Comparison of ENCODE assay signal across 8 mouse cellular contexts in genomic region chr5:135962125-135962491, GRCm38 (mm10). TPM values are rescaled to one million over a fixed set of nuclear protein-coding genes. Genes with fewer than 3 reads are reported as not detected.
DNase-seq lines count a peak whose midpoint lies in the region; ATAC-seq and TF ChIP-seq lines count a peak whose summit lies in the region.
"Had no signal": no experiment of that assay in that cellular context is flagged by ENCODE, and none has a peak within 500 bp of the region (broad histone marks: within the 10 kb centered on the region; RNA-seq: fewer than 3 reads in every experiment).

No protein-coding gene starts in this region.

- H3K4me2 ChIP-seq in lung, embryonic 15.5 days, result peak overlapping the region; percentile 98
- peak overlapping the region; percentile 94 for H3K4me2 ChIP-seq in limb, embryonic 12.5 days

- H3K27ac ChIP-seq in lung, embryonic 15.5 days, result peak overlapping the region; percentile 96
- peak overlapping the region; percentile 96 for H3K27ac ChIP-seq in forebrain, embryonic 10.5 days
- H3K27ac ChIP-seq in limb, embryonic 12.5 days, result peak overlapping the region; percentile 97
- H3K27ac ChIP-seq in small intestine, adult 2 months (ENCODE audit: insufficient read depth, low read depth, low read length), result peak overlapping the region; percentile 96

- no peaks in the 10 kb centered on the region for H3K9me3 ChIP-seq in lung, embryonic 15.5 days
- no peaks in the 10 kb centered on the region for H3K9me3 ChIP-seq in forebrain, embryonic 10.5 days
- no peaks in the 10 kb centered on the region for H3K9me3 ChIP-seq in limb, embryonic 12.5 days

- H3K36me3 ChIP-seq in lung, embryonic 15.5 days, result no peaks in the 10 kb centered on the region
- H3K36me3 ChIP-seq in forebrain, embryonic 10.5 days (replicated peaks), result no peaks in the 10 kb centered on the region
- H3K36me3 ChIP-seq in limb, embryonic 12.5 days, result no peaks in the 10 kb centered on the region
- H3K36me3 ChIP-seq in small intestine, adult 2 months (ENCODE audit: control insufficient read depth, insufficient read depth, low read length), result no peaks in the 10 kb centered on the region

- DNase-seq in lung, postnatal 25 days (ENCODE audit: low spot score), result no peak
- DNase-seq in forebrain, embryonic 10.5 days (ENCODE audit: extremely low spot score, low spot score), result no peak
- DNase-seq in layer of hippocampus, postnatal 10 days (ENCODE audit: low spot score in 2 of 2), result no peak
- DNase-seq in layer of hippocampus, postnatal 14 days (ENCODE audit: low spot score in 2 of 2), result no peak

- H3K27me3 ChIP-seq in lung, embryonic 15.5 days, result no peaks in the 10 kb centered on the region
- peaks cover 23% of the 10 kb centered on the region for H3K27me3 ChIP-seq in forebrain, embryonic 10.5 days (ENCODE audit: poor library complexity, severe bottlenecking)
- peaks cover 9% of the 10 kb centered on the region; the same call in 1 of the 2 replicates for H3K27me3 ChIP-seq in limb, embryonic 12.5 days
- no peaks in the 10 kb centered on the region for H3K27me3 ChIP-seq in small intestine, adult 2 months (ENCODE audit: control insufficient read depth, insufficient read depth, low read length)

- no peak for TF ChIP-seq CTCF in small intestine, adult 2 months (IDR thresholded peaks at IDR 0.05; ENCODE audit: extremely low read depth, insufficient read length, insufficient replicate concordance, low read depth, low read length)

- H3K4me1 ChIP-seq in lung, embryonic 15.5 days, result peaks cover 18% of the 10 kb centered on the region
- H3K4me1 ChIP-seq in forebrain, embryonic 10.5 days, result peaks cover 42% of the 10 kb centered on the region
- H3K4me1 ChIP-seq in limb, embryonic 12.5 days (replicated peaks), result peaks cover 21% of the 10 kb centered on the region
- peaks cover 22% of the 10 kb centered on the region for H3K4me1 ChIP-seq in small intestine, adult 2 months (ENCODE audit: control insufficient read depth, insufficient read depth, insufficient read length, low read length)

- peak overlapping the region; percentile 60 for H3K4me3 ChIP-seq in lung, embryonic 15.5 days
- peak overlapping the region; percentile 71 for H3K4me3 ChIP-seq in forebrain, embryonic 10.5 days
- peak overlapping the region; percentile 58 for H3K4me3 ChIP-seq in limb, embryonic 12.5 days (replicated peaks)
- peak overlapping the region; percentile 38 for H3K4me3 ChIP-seq in small intestine, adult 2 months (ENCODE audit: low read depth, low read length)

- no peak; the same call in 1 of the 2 replicates for TF ChIP-seq POLR2A in small intestine, adult 2 months (IDR thresholded peaks at IDR 0.05; ENCODE audit: low read depth, low read length)

- ATAC-seq in lung, embryonic 15.5 days (ENCODE audit: borderline replicate concordance, extremely low read depth, low FRiP score, low TSS enrichment), result peak; percentile 76; the same call in 1 of the 2 replicates
- ATAC-seq in limb, embryonic 12.5 days (ENCODE audit: insufficient number of reproducible peaks, insufficient read depth, low FRiP score, low TSS enrichment, low read depth), result no peak

- H3K9ac ChIP-seq in lung, embryonic 15.5 days, result 0 out of 2 replicates have a peak overlapping the region, but pooled peaks have one; percentile 14
- H3K9ac ChIP-seq in limb, embryonic 12.5 days (replicated peaks), result peak overlapping the region; percentile 40; the same call in 1 of the 2 replicates

- under 1% methylated on average over 11 of the region's 11 CpGs for WGBS in lung, embryonic 15.5 days
- 2% methylated on average over 11 of the region's 11 CpGs for WGBS in forebrain, embryonic 10.5 days
- WGBS in limb, embryonic 12.5 days, result under 1% methylated on average over 11 of the region's 11 CpGs
- WGBS in small intestine, adult 2 months, result under 1% methylated on average over 11 of the region's 11 CpGs

RNA-seq across cellular contexts. Expression of gene Ssc4d, which starts 12.2 kb away (rescaled TPM):
- polyA plus RNA-seq in lung, embryonic 15.5 days (2015; fragmentation: Nextera tagmentation; extraction: Ambion mirVana), result 3.2 and 3.5 TPM in 2 replicates
- polyA plus RNA-seq in forebrain, embryonic 10.5 days (2016; fragmentation: Nextera tagmentation; extraction: Ambion mirVana), result 1.7 and 1.9 TPM in 2 replicates
- polyA plus RNA-seq in limb, embryonic 12.5 days (2016; fragmentation: Nextera tagmentation; extraction: Ambion mirVana), result 4.8 and 5.6 TPM in 2 replicates
- 3.6 and 3.9 TPM in 2 replicates for polyA plus RNA-seq in small intestine, adult 2 months (2012; rRNA removed)
- 1 to 10 TPM; 2.1 to 2.3 TPM for total RNA-seq in layer of hippocampus, postnatal 10 days (2021)
- total RNA-seq in layer of hippocampus, postnatal 14 days (2021), result 1 to 10 TPM; 1.7 to 2.0 TPM

RNA-seq across cellular contexts. Expression of gene Zp3, which starts 17.8 kb away (rescaled TPM):
- polyA plus RNA-seq in lung, embryonic 15.5 days (2015; fragmentation: Nextera tagmentation; extraction: Ambion mirVana), result not detected in 2 replicates
- 0.12 TPM in 1 of 2 replicates, not detected in the other for polyA plus RNA-seq in forebrain, embryonic 10.5 days (2016; fragmentation: Nextera tagmentation; extraction: Ambion mirVana)
- polyA plus RNA-seq in limb, embryonic 12.5 days (2016; fragmentation: Nextera tagmentation; extraction: Ambion mirVana), result not detected in 2 replicates
- not detected in 2 replicates for polyA plus RNA-seq in small intestine, adult 2 months (2012; rRNA removed)
- not detected for total RNA-seq in layer of hippocampus, postnatal 10 days (2021)
- total RNA-seq in layer of hippocampus, postnatal 14 days (2021), result not detected
- total RNA-seq: adrenal gland, adult 18-20 months had no signal

RNA-seq across cellular contexts. Expression of gene Ywhag, which starts 27.7 kb away (rescaled TPM):
- polyA plus RNA-seq in lung, embryonic 15.5 days (2015; fragmentation: Nextera tagmentation; extraction: Ambion mirVana), result 144 and 156 TPM in 2 replicates
- polyA plus RNA-seq in forebrain, embryonic 10.5 days (2016; fragmentation: Nextera tagmentation; extraction: Ambion mirVana), result 264 and 283 TPM in 2 replicates
- polyA plus RNA-seq in limb, embryonic 12.5 days (2016; fragmentation: Nextera tagmentation; extraction: Ambion mirVana), result 180 and 182 TPM in 2 replicates
- 21.2 and 27.3 TPM in 2 replicates for polyA plus RNA-seq in small intestine, adult 2 months (2012; rRNA removed)
- 1,000 to 10,000 TPM; 1,571 to 1,708 TPM for total RNA-seq in layer of hippocampus, postnatal 10 days (2021)
- total RNA-seq in layer of hippocampus, postnatal 14 days (2021), result 1,000 to 10,000 TPM; 1,522 to 1,558 TPM

RNA-seq across cellular contexts. Expression of gene Dtx2, which starts 32.5 kb away (rescaled TPM):
- polyA plus RNA-seq in lung, embryonic 15.5 days (2015; fragmentation: Nextera tagmentation; extraction: Ambion mirVana), result 23.8 TPM in 2 replicates
- polyA plus RNA-seq in forebrain, embryonic 10.5 days (2016; fragmentation: Nextera tagmentation; extraction: Ambion mirVana), result 33.9 and 41.1 TPM in 2 replicates
- 39.2 and 40.4 TPM in 2 replicates for polyA plus RNA-seq in limb, embryonic 12.5 days (2016; fragmentation: Nextera tagmentation; extraction: Ambion mirVana)
- polyA plus RNA-seq in small intestine, adult 2 months (2012; rRNA removed), result 8.7 and 17.6 TPM in 2 replicates
- 10 to 100 TPM; 10.0 to 12.4 TPM for total RNA-seq in layer of hippocampus, postnatal 10 days (2021)
- 1 to 10 TPM; 9.1 to 9.5 TPM for total RNA-seq in layer of hippocampus, postnatal 14 days (2021)
